In the genomic region with DNA sequence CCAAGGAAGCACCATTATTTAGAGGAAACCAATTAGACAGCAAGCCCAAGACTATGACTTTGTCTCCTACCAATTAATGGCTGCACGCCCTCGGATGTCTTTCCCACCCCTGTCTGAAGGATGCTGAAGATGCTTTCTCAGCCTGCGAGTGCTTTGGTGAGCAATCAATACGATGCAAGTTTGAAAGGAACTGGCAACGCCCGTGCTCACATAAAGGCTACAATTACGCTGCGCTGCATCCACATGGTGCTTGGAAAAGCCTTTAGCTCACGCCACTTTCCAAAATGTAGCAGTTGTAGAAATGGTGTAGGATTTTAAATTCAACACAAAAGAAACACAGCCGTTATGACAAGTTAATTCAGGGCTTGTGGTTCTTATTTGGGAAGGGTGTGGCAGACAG, we compare ENCODE assay signal across 21 mouse cellular contexts.
"Had no signal": no experiment of that assay in that cellular context is flagged by ENCODE, and none has a peak within 500 bp of the region (broad histone marks: within the 10 kb centered on the region; RNA-seq: fewer than 3 reads in every experiment).

No protein-coding gene starts in this region.

- H3K27me3 ChIP-seq: heart, embryonic 12.5 days; hindbrain, embryonic 13.5 days; hindbrain, embryonic 15.5 days; limb, embryonic 13.5 days; limb, embryonic 15.5 days; liver, embryonic 12.5 days had no signal

- H3K36me3 ChIP-seq: heart, embryonic 10.5 days; heart, embryonic 12.5 days; hindbrain, embryonic 13.5 days; hindbrain, embryonic 15.5 days; limb, embryonic 13.5 days; limb, embryonic 15.5 days; liver, embryonic 12.5 days had no signal

- H3K4me1 ChIP-seq: heart, embryonic 10.5 days; heart, embryonic 12.5 days; hindbrain, embryonic 13.5 days; hindbrain, embryonic 15.5 days; limb, embryonic 15.5 days; liver, embryonic 12.5 days had no signal

- H3K4me3 ChIP-seq: heart, embryonic 10.5 days; heart, embryonic 12.5 days; hindbrain, embryonic 13.5 days; hindbrain, embryonic 15.5 days; layer of hippocampus, adult 2 months; left cerebral cortex, adult 2 months; limb, embryonic 13.5 days; limb, embryonic 15.5 days; liver, embryonic 12.5 days had no signal

- H3K9ac ChIP-seq: heart, embryonic 12.5 days; hindbrain, embryonic 13.5 days; hindbrain, embryonic 15.5 days; limb, embryonic 13.5 days; limb, embryonic 15.5 days; liver, embryonic 12.5 days had no signal

- H3K27ac ChIP-seq: heart, embryonic 10.5 days; hindbrain, embryonic 13.5 days; hindbrain, embryonic 15.5 days; hindbrain, postnatal 0 days; layer of hippocampus, adult 2 months; left cerebral cortex, adult 2 months; limb, embryonic 13.5 days; limb, embryonic 15.5 days; liver, embryonic 12.5 days had no signal

- H3K4me2 ChIP-seq: heart, embryonic 12.5 days; hindbrain, embryonic 13.5 days; hindbrain, embryonic 15.5 days; limb, embryonic 13.5 days; limb, embryonic 15.5 days; liver, embryonic 12.5 days had no signal

- H3K9me3 ChIP-seq: heart, embryonic 10.5 days; heart, embryonic 12.5 days; hindbrain, embryonic 13.5 days; hindbrain, embryonic 15.5 days; limb, embryonic 13.5 days; limb, embryonic 15.5 days; liver, embryonic 12.5 days had no signal

- ATAC-seq: hindbrain, postnatal 0 days; intestine, embryonic 16.5 days; liver, embryonic 12.5 days had no signal

- DNase-seq: gastrocnemius, postnatal 14 days; gastrocnemius, postnatal 36 days; heart, adult 18-20 months; heart, postnatal 10 days; heart, postnatal 36 days; kidney, adult 11 months; kidney, adult 2 months; kidney, postnatal 10 days; kidney, postnatal 25 days; kidney, postnatal 4 days had no signal
